Mouse (Mus musculus): Measurements from ENCODE around the gene Yars.

DNA sequence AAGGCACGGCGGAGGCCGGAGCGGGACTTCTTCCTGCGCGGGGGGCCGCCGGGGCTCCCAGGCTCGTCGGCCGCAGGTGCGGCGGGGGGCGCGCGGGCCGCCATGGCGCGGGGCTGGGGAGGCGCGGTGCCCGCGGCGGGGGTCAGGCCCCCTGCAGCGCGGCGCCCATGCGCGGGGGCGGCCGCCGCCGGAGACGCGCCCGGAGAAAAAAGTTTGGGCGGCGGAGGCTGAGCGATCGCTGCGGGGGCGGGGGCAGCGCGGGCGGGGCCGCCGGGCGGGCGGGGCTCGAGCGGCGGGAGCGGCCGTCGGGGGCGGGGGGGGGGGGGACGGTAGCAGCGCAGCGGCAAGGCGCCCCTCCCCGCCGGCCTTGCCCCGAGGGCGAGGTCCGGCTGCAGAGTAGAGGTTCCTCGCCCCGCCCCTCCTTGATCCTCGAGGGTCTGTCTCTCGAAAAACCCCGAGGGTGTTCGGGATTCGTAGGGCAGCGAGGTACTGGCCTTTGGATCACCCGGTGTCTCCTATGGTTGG lies 58.7 kb downstream of the Yars start:
- no peak for TF ChIP-seq CTCF (IDR thresholded peaks at IDR 0.05; ENCODE audit: insufficient read depth, low read depth, low read length)
- TF ChIP-seq POLR2A (IDR thresholded peaks at IDR 0.05; ENCODE audit: insufficient read depth, low read depth, low read length) = no peak
